Mouse (Mus musculus): Measurements from ENCODE around the gene Dusp5.

- 0 out of 2 replicates have a peak, but pooled peaks have one; percentile 16 for TF ChIP-seq CTCF (conservative IDR thresholded peaks at IDR 0.05; ENCODE audit: insufficient read depth, insufficient read length, low read depth, low read length)
- peak; percentile 36 for TF ChIP-seq POLR2A (IDR thresholded peaks at IDR 0.05; ENCODE audit: low read depth, low read length)
These were observed at the start of gene Dusp5 for GRCm38 (mm10) chr19:53528752-53529454.
